Mouse (Mus musculus): ENCODE measurements at regions not wholly inside any gene's neighbourhood (a gene's known extent, or its start where the extent isn't known, plus 50 kb on each side); places are given as distances from the start of the nearest gene placed in this dataset.
A peak's percentile ranks its signal among the peaks of the same experiment; 100 is the strongest.

GRCm38 (mm10) chr2:45850018-45850605, 732.9 kb upstream of the Zeb2 start:
- no peak for DNase-seq

- DNase-seq: no peak
Observed at GRCm38 (mm10) chr2:45840389-45840788, 723.2 kb upstream of the Zeb2 start.

- DNase-seq: no peak
Observed at GRCm38 (mm10) chr2:45836546-45837221, 719.5 kb upstream of the Zeb2 start.

- peak in 1 of 2 experiments; percentile 5 for DNase-seq
Observed at GRCm38 (mm10) chr2:45817945-45818719, 700.9 kb upstream of the Zeb2 start.

- DNase-seq: no peak
Observed at GRCm38 (mm10) chr2:45814741-45815140, 697.5 kb upstream of the Zeb2 start.

- no peak for DNase-seq
Observed at GRCm38 (mm10) chr2:45805329-45805728, 688.1 kb upstream of the Zeb2 start.

- no peak for DNase-seq
Observed at GRCm38 (mm10) chr2:45800131-45800530, 682.9 kb upstream of the Zeb2 start.

GRCm38 (mm10) chr2:45793561-45793960, 676.4 kb upstream of the Zeb2 start:
- peak; percentile 8 to 20 for DNase-seq

- peak in 1 of 2 experiments; percentile 13 for DNase-seq
Observed at GRCm38 (mm10) chr2:45789739-45790138, 672.5 kb upstream of the Zeb2 start.

- peak; percentile 61 to 77 for DNase-seq
Observed at GRCm38 (mm10) chr2:45787732-45788390, 670.7 kb upstream of the Zeb2 start.

- no peak for DNase-seq
Observed at GRCm38 (mm10) chr2:45786787-45787186, 669.6 kb upstream of the Zeb2 start.

- DNase-seq: no peak
Observed at GRCm38 (mm10) chr2:45785684-45786083, 668.5 kb upstream of the Zeb2 start.

GRCm38 (mm10) chr2:45783634-45784412, 666.6 kb upstream of the Zeb2 start:
- DNase-seq: no peak

- no peak for DNase-seq
Observed at GRCm38 (mm10) chr2:45777466-45777865, 660.3 kb upstream of the Zeb2 start.

- DNase-seq: peak; percentile 72 to 79
Observed at GRCm38 (mm10) chr2:45776485-45777135, 659.4 kb upstream of the Zeb2 start.

- DNase-seq: no peak
Observed at GRCm38 (mm10) chr2:45775691-45776090, 658.5 kb upstream of the Zeb2 start.

GRCm38 (mm10) chr2:45774416-45774815, 657.2 kb upstream of the Zeb2 start:
- no peak for DNase-seq

GRCm38 (mm10) chr2:45757176-45757575, 640.0 kb upstream of the Zeb2 start:
- DNase-seq: no peak

GRCm38 (mm10) chr2:45756395-45756794, 639.2 kb upstream of the Zeb2 start:
- DNase-seq: no peak

GRCm38 (mm10) chr2:45751746-45752145, 634.6 kb upstream of the Zeb2 start:
- no peak for DNase-seq

- no peak for DNase-seq
Observed at GRCm38 (mm10) chr2:45749379-45749778, 632.2 kb upstream of the Zeb2 start.
